Mouse (Mus musculus): Measurements from ENCODE around the gene Olfr1020.

- TF ChIP-seq POLR2A (IDR thresholded peaks at IDR 0.05; ENCODE audit: borderline replicate concordance, insufficient read depth, low read length) (no peak), CTCF (IDR thresholded peaks at IDR 0.05; ENCODE audit: borderline replicate concordance, insufficient read depth, low read depth, low read length) (no peak)
Measured at GRCm38 (mm10) chr2:85885340-85885739, 38.5 kb downstream of the Olfr1020 start, which contains the start of gene Olfr1023.
